Mouse (Mus musculus) lung, embryonic 14.5 days (tissue): ENCODE data around the gene Necab2. TPM values are rescaled to one million over a fixed set of nuclear protein-coding genes. Genes with fewer than 3 reads are reported as not detected.

Experiments used
- ATAC-seq: fragments of 200-750 bp; cut with Nextera tagmentation; 2 replicates; pipeline ENCODE4 v1.8.0; 2017; ENCODE audit warnings: mild to moderate bottlenecking, moderate TSS enrichment, moderate library complexity; ENCODE audit not compliant: insufficient read depth
- DNase-seq: peaks from one replicate; pipeline ENCODE4 v3.0.0-alpha.2; 2015
- H3K27ac ChIP-seq: fragments of 300-500 bp; sonication (generic); 2 replicates; pipeline ENCODE4 v1.5.1; 2014; ENCODE audit warnings: low read depth, mild to moderate bottlenecking, moderate library complexity
- H3K27me3 ChIP-seq: fragments of 300-500 bp; sonication (generic); 2 replicates; pipeline ENCODE4 v1.6.1; 2014; ENCODE audit warnings: low read length, control low read depth; ENCODE audit not compliant: insufficient read depth
- H3K36me3 ChIP-seq: fragments of 300-500 bp; sonication (generic); 2 replicates; pipeline ENCODE4 v1.6.1; 2014; ENCODE audit warnings: control low read depth; ENCODE audit not compliant: insufficient read depth
- H3K4me1 ChIP-seq: fragments of 300-500 bp; sonication (generic); 2 replicates; pipeline ENCODE4 v1.6.1; 2014; ENCODE audit warnings: antibody characterized with exemption, control low read depth; ENCODE audit not compliant: insufficient read depth
- H3K4me2 ChIP-seq: fragments of 300-500 bp; sonication (generic); 2 replicates; pipeline ENCODE4 v1.6.1; 2014; ENCODE audit warnings: mild to moderate bottlenecking
- H3K4me3 ChIP-seq: fragments of 300-500 bp; sonication (generic); 2 replicates; pipeline ENCODE4 v1.5.1; 2014; ENCODE audit warnings: low read depth, low read length
- H3K9ac ChIP-seq: fragments of 300-500 bp; sonication (generic); 2 replicates; pipeline ENCODE4 v1.6.1; 2014
- H3K9me3 ChIP-seq: fragments of 300-500 bp; sonication (generic); 2 replicates; pipeline ENCODE4 v1.6.1; 2016; ENCODE audit warnings: low read depth, low read length, control low read depth
- CTCF ChIP-seq: IDR thresholded peaks from 2 replicates; pipeline ENCODE4 v1.5.1; 2016; ENCODE audit warnings: antibody characterized with exemption, low read depth
- WGBS: fragments of 180-500 bp; shearing (Covaris S2); extraction: QIAGEN DNeasy Blood & Tissue Kit; methylation state at CpG from one replicate; pipeline ENCODE4 v1.1.7; 2014; 5-methylcytosine and 5-hydroxymethylcytosine counted together
- polyA plus RNA-seq: library from polyadenylated mRNA; unstranded; fragments of >200 nt; fragmentation: Nextera tagmentation; extraction: Ambion mirVana; gene quantifications from 2 replicates; pipeline ENCODE4 v1.2.1, GENCODE M21; 2014

Necab2 gene
- 1.9 and 2.2 TPM in 2 replicates for polyA plus RNA-seq

GRCm38 (mm10) chr8:119446211-119446989 lies at the start of gene Necab2:
Gene Necab2 (plus strand): TSS chr8:119446719.
- no peak within 1 kb of the TSS for H3K27ac ChIP-seq
- peak; percentile 88 for TF ChIP-seq CTCF

GRCm38 (mm10) chr8:119398558-119398957 lies 48.0 kb upstream of the Necab2 start:
- ATAC-seq, result no peak
- TF ChIP-seq CTCF, result no peak

More at GRCm38 (mm10) chr8:119446211-119446989, at the start of gene Necab2:
- Histone ChIP-seq H3K27me3 (peaks cover 21% of the 10 kb centered on the region; the same call in 1 of the 2 replicates), H3K9ac (peak within 1 kb of the TSS; percentile 64), H3K4me3 (peak within 1 kb of the TSS; percentile 65), H3K9me3 (no peaks in the 10 kb centered on the region), H3K4me2 (peak within 1 kb of the TSS; percentile 97), H3K36me3 (no peaks in the 10 kb centered on the region), H3K4me1 (no peaks in the 10 kb centered on the region)
- 2% methylated on average over 44 of the region's 52 CpGs for WGBS
- ATAC-seq, result peak; percentile 66
- DNase-seq, result peak; percentile 89

GRCm38 (mm10) chr8:119399255-119399654 lies 47.3 kb upstream of the Necab2 start:
- H3K9me3 ChIP-seq, result no peaks in the 10 kb centered on the region
- WGBS, result 65% methylated on average over 6 of the region's 6 CpGs
- no peak overlapping the region for H3K4me2 ChIP-seq
- no peak overlapping the region for H3K27ac ChIP-seq
- no peak for TF ChIP-seq CTCF
- no peak for ATAC-seq
- H3K36me3 ChIP-seq, result no peaks in the 10 kb centered on the region
- no peak overlapping the region for H3K4me3 ChIP-seq
- peaks cover 2% of the 10 kb centered on the region; the same call in 1 of the 2 replicates for H3K4me1 ChIP-seq
- H3K9ac ChIP-seq, result no peak overlapping the region
- no peaks in the 10 kb centered on the region for H3K27me3 ChIP-seq
- no peak for DNase-seq

More at GRCm38 (mm10) chr8:119398558-119398957, 48.0 kb upstream of the Necab2 start:
- Histone ChIP-seq H3K9ac (no peak overlapping the region), H3K9me3 (no peaks in the 10 kb centered on the region), H3K36me3 (no peaks in the 10 kb centered on the region), H3K4me3 (no peak overlapping the region), H3K27me3 (no peaks in the 10 kb centered on the region), H3K27ac (no peak overlapping the region), H3K4me1 (peaks cover 3% of the 10 kb centered on the region; the same call in 1 of the 2 replicates), H3K4me2 (no peak overlapping the region)
- DNase-seq, result no peak
- 83% methylated on average over 9 of the region's 9 CpGs for WGBS

- no peak for TF ChIP-seq CTCF
- no peaks in the 10 kb centered on the region for H3K27me3 ChIP-seq
- no peak overlapping the region for H3K9ac ChIP-seq
- no peak for ATAC-seq
- H3K9me3 ChIP-seq, result no peaks in the 10 kb centered on the region
- DNase-seq, result no peak
- H3K4me1 ChIP-seq, result no peaks in the 10 kb centered on the region; the same call in 1 of the 2 replicates
- WGBS, result 77% methylated on average over 9 of the region's 9 CpGs
- no peaks in the 10 kb centered on the region for H3K36me3 ChIP-seq
- H3K4me3 ChIP-seq, result no peak overlapping the region
- no peak overlapping the region for H3K27ac ChIP-seq
- H3K4me2 ChIP-seq, result no peak overlapping the region
These were observed 46.3 kb upstream of the Necab2 start for GRCm38 (mm10) chr8:119400122-119400671.

- no peaks in the 10 kb centered on the region for H3K36me3 ChIP-seq
- DNase-seq (no peak), ATAC-seq (no peak)
- no peak overlapping the region for H3K9ac ChIP-seq
- no peak for TF ChIP-seq CTCF
- H3K27ac ChIP-seq, result no peak overlapping the region
- H3K9me3 ChIP-seq, result no peaks in the 10 kb centered on the region
- no peaks in the 10 kb centered on the region for H3K27me3 ChIP-seq
- no peak overlapping the region for H3K4me3 ChIP-seq
- H3K4me1 ChIP-seq, result no peaks in the 10 kb centered on the region
- no peak overlapping the region for H3K4me2 ChIP-seq
- 72% methylated on average over 3 of the region's 3 CpGs for WGBS
These were observed 45.6 kb upstream of the Necab2 start for GRCm38 (mm10) chr8:119400904-119401303.

GRCm38 (mm10) chr8:119403912-119404311 lies 42.6 kb upstream of the Necab2 start:
- no peak overlapping the region for H3K27ac ChIP-seq
- no peak overlapping the region for H3K9ac ChIP-seq
- H3K4me1 ChIP-seq, result no peaks in the 10 kb centered on the region
- TF ChIP-seq CTCF, result no peak
- H3K4me3 ChIP-seq, result no peak overlapping the region
- ATAC-seq, result no peak
- peaks cover 18% of the 10 kb centered on the region; the same call in 1 of the 2 replicates for H3K36me3 ChIP-seq
- H3K9me3 ChIP-seq, result no peaks in the 10 kb centered on the region
- no peaks in the 10 kb centered on the region for H3K27me3 ChIP-seq
- no peak overlapping the region for H3K4me2 ChIP-seq
- WGBS, result 74% methylated on average over 10 of the region's 10 CpGs
- no peak for DNase-seq

- no peak overlapping the region for H3K4me2 ChIP-seq
- TF ChIP-seq CTCF, result no peak
- no peak for DNase-seq
- no peaks in the 10 kb centered on the region for H3K9me3 ChIP-seq
- H3K27ac ChIP-seq, result no peak overlapping the region
- no peak overlapping the region for H3K4me3 ChIP-seq
- no peaks in the 10 kb centered on the region for H3K27me3 ChIP-seq
- no peak overlapping the region for H3K9ac ChIP-seq
- ATAC-seq, result no peak
- WGBS, result 96% methylated on average over 5 of the region's 5 CpGs
- peaks cover 20% of the 10 kb centered on the region; the same call in 1 of the 2 replicates for H3K36me3 ChIP-seq
- no peaks in the 10 kb centered on the region for H3K4me1 ChIP-seq
These were observed 41.9 kb upstream of the Necab2 start for GRCm38 (mm10) chr8:119404648-119405047.
